Mouse (Mus musculus): ENCODE measurements at regions not wholly inside any gene's neighbourhood (a gene's known extent, or its start where the extent isn't known, plus 50 kb on each side); places are given as distances from the start of the nearest gene placed in this dataset.
A peak's percentile ranks its signal among the peaks of the same experiment; 100 is the strongest.
"Not testable (repeated sequence)": the region's sequence is repeated elsewhere in the genome, so short reads cannot be mapped to it uniquely, and the experiment has no call there.

DNA sequence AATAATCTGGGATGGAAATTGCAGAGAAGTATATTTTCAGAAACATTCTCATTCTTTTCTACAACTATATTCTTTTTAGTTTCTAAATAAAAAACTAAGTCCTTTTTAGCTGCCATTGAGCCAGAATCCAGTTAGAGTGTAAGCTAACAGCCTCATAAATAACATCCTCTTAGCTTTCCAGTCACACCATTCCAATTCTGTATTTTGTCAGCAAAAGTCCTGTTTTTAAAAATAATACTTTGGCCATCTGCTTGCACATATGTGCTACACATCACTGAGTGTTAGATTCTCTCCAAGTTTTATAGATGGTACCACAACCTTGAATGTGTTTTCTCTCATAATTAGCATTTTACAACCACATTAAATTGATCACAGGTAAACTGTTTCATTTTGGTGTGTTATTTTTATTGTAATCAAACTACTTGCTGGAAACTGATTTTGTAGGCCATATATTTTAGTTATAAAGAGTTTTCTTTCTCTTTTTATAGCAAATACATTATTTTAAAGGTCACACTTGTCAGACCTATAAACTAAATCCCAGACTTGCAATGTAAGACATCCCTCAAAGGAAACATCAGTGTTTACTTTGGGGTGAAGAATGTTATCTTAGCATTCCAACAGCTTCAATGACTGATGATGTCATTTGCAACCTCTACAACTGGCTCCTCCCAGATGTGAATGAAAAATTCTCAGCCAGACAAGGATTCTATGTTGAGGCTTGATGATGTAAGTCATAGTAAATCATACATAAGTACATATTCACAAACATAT is 1878.9 kb upstream of the Flrt2 start:
- DNase-seq = no peak
- intact Hi-C loops (cut with DNase I) = no loop called here

DNA sequence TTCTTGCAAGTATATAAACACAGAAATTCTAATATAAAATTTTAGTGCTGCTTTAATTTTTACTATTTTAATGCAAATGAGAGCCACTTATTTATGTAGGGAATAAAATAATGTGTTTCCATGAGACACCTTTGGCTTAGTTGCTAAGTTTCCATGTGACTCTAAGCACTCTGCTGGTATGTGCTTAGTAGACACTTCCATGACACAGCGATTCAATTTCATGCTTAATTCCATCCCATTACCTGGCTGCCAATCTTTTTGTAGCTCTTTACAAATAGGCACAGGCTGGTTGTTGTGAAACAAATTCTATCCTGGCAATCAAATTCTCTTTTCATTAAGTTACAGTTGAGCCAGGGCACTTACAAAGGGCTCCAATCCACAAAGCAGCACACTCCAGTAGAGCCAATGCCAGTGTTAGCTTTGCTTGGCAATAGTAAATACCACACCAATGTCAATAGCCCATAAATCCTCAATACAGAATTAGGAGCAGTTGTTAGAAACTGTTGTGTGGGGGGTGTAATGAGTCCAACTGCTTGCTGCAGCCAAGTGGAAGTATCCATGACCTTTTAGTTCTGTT is 1841.0 kb upstream of the Flrt2 start:
- no peak for DNase-seq
- intact Hi-C loops (cut with DNase I) = no loop called here

DNA sequence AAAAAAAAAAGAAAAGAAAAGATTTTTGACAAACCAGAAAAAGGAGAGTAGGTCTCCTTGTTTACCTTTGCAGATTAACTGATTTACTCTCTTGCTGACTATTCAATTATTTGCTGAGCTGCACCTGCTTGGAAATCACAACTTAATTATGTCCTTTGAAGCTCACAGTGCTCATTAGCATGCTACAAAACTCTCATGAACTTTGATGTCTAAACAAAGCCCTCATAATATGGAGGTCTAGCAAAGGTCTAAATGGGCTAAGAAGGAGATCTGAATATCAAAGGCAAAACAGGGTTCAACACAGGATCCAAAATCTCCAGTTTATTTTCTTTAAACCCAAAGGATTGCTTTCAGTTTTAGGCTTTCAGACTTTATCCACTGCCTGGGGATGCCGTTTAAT is 1840.4 kb upstream of the Flrt2 start:
- no peak for DNase-seq
- intact Hi-C loops (cut with DNase I) = no loop called here

DNA sequence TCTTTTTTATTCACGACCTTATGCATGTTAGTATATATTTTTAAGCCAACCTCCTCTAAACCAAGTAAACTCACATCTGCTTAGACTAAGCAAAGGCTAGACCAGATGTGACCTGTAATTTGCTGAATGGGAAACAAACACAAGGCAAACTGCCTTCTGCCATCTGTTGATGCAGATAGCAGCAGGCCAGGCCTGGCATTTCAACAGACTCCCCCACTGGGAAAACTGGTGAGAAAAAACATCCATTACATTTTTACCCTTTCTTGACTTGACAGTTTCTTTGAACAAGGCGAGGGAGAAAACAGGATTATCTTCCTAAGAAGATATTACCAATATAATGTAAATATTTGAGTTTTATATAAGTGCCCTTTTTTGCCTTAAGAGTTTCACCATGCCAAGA is 1806.1 kb upstream of the Flrt2 start:
- DNase-seq = no peak
- intact Hi-C loops (cut with DNase I) = no loop called here

DNA sequence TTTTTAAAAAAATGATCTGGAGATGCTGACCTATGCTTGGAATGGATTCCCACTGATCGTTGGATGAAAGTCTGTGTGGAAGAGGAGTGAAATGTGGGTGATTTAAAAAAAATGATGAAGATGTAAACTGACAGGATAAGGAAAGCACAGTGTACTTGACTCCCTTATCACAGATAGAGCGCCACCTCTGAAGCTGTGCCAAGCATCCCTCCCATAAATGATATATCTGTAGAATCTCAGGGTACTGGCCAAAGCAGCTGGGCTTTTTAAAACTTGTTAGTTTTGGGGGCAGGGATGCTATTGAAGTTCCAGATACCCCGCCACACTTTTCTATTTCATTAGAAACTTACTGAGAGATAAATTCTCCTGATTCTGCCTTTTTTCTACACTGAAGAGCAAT is 1801.9 kb upstream of the Flrt2 start:
- intact Hi-C loops (cut with DNase I) = no loop called here
- peak in 1 of 2 experiments; percentile 0 for DNase-seq

DNA sequence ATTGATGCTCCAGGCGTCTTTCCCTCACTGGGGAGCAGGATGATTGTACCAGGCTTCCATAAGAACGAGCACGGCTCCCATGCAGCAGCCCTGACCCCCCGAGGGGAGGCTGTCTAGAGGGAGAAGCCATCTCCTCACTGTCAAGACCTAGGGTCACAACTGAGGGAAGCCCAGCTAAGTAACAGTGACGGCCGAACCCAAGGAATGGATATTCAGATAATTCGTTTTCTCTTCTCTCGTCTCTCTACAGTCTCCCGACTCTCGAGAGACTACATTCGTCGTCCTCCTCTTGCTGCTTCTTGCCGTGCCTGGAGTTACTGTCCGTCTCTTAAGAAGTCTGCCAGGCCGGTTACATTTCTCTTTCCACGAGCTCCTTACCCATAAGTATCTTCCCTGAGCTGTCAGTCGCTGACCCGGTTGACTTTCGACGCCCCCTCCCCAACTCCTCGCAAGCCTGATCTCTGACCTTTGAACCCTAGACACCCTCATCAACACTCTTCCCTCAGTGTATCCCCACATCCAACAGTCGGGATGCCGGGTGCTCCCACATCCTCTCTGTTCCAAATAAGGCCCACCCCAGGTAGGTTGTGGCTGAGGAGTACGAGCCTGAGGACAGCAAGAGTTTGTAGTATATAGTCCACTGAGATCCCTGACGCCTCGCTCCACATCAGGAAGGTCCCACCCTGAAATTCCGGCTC is 1763.3 kb upstream of the Flrt2 start:
- intact Hi-C loops (cut with DNase I); DNase-seq: not testable (repeated sequence)

DNA sequence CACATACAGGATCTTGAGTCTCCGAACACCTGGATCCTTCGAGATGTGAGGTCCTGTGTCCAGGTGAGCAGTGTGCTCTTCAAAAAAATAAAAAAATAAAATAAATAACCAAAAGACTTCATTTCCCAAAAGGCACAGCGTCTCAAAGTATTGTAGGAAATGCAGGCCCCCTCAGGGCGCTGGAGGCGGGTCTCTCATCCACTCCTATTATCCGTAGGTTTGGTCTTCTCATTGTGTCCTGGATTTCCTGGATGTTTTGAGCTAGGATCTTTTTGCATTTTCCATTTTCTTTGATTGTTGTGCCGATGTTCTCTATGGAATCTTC is 1762.8 kb upstream of the Flrt2 start:
- DNase-seq; intact Hi-C loops (cut with DNase I): not testable (repeated sequence)

DNA sequence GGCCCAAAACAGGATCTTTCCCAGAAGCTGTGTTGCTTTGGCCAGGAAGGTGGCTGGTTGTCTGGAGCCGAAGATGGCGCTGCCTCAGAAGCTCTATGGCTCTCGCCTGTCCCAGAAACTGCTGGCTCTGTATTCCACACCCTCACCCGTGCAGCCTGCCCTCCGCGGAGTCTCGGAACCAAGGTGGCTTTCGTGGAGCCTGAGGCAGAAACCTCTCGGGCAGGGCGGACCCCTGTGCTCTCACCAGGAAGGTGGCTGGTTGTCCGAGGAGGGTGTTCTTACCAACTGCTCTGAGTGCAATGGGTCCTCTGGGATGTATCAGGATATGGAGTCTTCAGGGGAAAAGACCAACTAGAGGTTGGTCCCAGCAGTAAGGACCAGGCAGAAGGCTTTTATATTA is 1761.8 kb upstream of the Flrt2 start:
- DNase-seq; intact Hi-C loops (cut with DNase I): not testable (repeated sequence)

DNA sequence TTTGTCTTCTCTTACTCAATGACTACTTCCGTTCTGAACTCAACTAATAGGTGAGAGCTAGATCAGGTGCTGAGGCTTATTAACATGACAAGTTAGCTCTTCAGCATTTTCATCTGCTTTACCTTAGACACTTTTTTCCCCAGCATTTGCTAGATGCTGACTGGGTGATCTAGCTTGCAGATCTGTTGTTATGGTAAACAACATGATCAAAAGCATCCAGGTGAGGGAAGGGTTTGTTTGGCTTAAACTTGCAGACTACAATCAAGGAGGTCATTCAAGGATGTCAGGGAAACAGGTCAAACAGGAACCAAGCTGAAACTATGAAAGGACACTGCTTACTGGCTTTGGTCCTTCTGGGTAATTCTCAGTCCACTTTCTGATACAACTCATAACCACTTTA is 1731.2 kb upstream of the Flrt2 start:
- no peak for DNase-seq
- intact Hi-C loops (cut with DNase I) = no loop called here

DNA sequence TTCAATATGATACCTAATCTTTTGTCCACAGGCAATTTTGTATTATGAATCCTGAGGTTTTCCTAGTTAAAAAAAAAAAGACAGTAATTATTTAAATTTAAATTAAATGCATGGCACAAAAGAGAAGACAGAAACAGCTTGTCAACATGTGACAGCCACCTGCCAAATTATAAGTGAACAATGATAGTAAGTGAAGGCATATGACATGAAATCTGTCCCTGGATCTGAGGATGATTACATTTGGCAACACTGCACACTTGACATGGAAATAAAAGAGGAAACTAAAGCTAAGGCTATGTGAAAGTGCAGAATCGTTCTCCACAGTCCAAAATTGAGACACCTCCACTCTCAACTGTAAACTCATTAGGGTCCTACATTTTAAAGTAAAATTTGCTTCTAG is 1710.7 kb upstream of the Flrt2 start:
- no peak for DNase-seq
- intact Hi-C loops (cut with DNase I) = no loop called here

DNA sequence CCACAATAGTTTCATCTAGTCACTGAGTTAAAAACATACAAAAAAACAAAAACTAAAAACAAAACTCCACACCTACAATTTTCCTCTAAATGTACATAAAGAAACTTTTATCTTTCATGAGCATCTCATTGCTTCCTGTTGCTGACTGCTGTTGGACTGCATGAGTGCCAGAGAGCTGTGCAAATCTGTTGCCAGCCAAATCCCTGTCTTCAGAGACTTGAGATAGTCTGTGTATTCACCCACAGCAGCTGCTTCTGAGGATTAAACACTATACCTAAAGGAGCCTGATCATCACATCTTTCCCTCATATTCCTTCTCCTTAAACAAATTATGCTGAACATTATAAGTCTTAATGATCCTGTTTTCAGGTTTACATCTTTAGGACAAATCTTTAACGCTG is 1700.5 kb upstream of the Flrt2 start:
- intact Hi-C loops (cut with DNase I) = no loop called here
- no peak for DNase-seq

DNA sequence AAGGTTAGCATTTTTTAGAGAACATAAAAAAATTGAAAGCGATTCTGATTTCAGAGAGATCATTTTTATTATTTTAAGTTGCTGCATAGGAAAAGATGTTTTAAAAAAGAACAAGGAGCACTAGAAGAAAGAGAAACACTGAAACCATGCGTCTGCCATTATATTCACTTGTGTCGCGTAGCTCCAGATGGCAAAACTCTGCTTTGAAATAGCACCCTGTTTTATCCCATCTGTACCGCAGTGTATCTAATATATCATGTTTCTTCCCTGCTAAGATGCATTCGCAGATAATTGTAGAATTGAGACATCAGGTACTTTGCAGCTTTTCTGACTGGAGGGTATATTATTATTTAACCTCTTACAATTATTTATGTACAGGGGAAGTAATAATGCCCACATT is 1698.2 kb upstream of the Flrt2 start:
- DNase-seq = no peak
- intact Hi-C loops (cut with DNase I) = no loop called here

DNA sequence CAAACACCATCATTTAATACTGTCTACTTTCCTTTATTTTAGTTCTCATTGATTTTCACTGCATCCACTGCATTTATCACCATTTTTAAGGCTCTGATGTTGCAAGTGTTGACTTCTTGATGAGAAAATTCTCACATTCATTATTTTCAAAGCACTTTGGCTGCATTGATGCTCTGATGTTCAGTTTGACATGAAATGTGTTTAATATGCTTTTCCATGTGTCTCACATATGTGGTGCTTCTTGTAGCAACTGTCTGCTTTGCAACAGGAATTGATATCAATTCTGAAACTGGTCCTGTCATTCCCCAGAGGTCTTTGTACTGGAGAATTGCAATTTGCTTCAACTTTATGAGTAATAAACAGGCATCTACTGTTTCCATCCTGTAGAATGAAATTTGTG is 1676.1 kb upstream of the Flrt2 start:
- intact Hi-C loops (cut with DNase I) = no loop called here
- no peak for DNase-seq

DNA sequence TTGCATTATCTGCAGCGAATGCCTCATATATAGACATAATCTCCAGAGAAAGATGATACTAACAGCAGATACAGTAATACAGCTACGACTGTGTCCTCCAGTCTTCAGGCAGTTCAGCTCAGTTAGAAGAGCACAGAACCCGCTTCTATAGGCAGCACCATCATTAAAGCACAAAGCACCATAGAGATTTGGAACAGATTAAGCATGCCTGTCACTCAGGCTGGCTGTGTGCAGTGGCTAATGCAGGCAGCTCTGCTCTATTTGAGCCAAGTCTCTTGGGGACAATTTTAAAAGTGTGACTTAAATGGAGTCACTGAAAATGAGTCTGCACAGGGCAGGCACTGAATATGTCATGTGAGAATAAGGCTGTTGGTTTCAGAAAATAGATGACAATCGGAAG is 1660.7 kb upstream of the Flrt2 start:
- intact Hi-C loops (cut with DNase I) = no loop called here
- DNase-seq = no peak

DNA sequence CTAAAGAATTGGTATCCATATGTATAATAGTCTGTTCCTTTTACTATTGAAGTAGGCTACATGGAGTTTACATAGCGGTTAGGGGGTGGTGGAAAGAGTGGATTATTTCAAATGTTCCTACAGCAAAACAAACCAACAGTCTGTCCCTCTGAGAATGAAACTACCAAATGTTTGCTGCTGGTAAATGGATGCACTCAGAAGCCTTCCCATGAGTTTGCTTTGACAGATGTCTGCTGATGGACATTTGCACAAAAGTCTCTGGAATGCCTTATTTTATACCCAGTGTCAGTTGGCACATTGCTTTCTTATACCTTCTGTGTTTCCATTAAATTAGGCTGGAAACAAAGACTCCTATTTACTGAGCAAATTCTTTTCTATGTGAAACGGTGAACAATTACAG is 1644.1 kb upstream of the Flrt2 start:
- intact Hi-C loops (cut with DNase I) = no loop called here

DNA sequence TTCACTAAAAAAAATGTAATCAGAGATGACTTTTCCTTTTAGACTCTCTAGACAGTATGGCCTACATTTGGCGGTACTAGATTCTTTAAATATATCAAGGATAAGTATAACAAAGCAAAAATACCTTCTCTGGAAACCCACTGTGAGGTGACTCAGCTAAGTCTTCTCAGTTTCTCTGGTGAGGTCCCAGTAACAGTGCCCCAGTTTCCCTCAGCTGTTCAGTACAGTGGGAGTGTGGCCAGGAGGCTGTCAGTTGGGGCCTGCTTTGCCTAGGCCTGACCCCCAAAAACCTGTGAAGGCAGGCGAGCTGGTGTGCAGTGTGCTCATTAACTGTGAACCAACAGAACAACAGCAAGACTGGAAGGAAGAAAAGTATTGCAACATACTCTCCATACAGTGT is 1634.3 kb upstream of the Flrt2 start:
- DNase-seq = no peak
- intact Hi-C loops (cut with DNase I) = no loop called here

More for the DNA sequence above, 1644.1 kb upstream of the Flrt2 start:
- DNase-seq = no peak

DNA sequence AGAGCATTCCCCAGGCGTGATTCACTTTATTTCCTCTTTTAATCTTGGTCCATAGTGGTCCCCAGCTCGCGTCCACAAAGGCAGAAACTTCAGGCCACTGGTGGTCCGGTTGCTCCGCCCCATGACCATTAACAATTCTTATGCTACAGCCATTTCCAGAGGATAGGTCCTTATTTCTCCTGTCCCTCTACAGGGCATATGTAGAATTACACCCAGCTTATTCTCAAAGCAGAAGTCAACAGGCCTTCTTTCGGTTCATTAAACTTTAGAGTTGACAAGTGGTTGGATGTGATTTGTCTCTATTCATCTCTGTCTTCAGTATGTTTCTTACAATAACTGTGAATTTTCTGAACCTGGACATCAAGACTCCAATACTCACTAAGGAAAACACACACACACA is 1632.4 kb upstream of the Flrt2 start:
- no peak for DNase-seq
- intact Hi-C loops (cut with DNase I) = no loop called here

DNA sequence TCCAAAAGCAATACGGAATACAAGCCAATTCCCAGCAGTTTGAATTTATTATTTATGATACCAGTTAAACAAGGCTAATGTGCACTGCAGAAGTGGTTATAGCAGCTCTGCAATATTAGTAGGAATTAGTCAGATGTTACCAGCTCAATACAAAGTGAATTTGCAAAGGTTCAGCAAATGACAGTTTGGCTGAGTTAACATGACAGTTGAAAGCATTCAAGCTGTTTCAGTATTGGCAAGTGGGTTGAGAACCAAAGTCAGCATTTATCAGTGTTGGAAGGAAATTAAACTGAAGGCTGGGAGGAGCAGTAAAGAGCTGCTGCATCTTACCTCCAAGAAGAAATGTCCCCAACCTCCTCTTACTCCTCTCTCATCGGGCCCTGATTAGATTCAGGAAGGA is 1631.7 kb upstream of the Flrt2 start:
- peak; percentile 5 to 7 for DNase-seq
- intact Hi-C loops (cut with DNase I) = no loop called here

DNA sequence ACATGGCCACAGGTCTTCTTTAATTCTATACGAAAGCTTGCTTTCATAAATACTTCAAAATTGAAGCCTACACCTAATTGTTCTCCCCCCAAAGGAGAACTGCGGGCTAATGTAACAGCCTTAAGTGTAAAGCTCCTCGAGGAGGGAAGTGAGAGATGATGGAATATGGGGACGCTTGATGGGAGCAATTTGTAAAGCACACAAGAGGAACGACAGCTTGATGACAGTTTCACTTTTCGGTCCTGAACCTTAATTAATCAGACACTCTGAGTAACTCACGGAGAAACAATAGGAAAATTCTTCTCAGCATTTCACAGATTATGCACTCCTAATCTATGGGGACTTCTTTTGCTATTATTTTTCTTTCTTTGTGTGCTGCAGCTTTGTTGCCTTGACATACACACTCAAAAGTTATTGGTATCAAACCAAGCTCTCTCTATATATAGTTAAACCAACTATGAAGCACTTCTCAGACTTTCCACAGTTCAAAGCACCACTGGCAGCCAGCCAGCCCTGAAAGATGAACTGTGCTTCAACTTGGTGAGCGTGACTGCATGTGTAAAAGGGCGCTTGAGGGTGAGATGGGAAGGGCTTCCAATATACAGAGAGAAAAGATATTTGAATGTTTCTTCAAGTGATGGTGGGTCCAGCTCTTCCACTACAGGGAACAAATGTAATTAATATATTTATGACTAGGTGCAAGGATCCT is 1625.4 kb upstream of the Flrt2 start:
- intact Hi-C loops (cut with DNase I) = no loop called here
- peak; percentile 12 to 17 for DNase-seq

DNA sequence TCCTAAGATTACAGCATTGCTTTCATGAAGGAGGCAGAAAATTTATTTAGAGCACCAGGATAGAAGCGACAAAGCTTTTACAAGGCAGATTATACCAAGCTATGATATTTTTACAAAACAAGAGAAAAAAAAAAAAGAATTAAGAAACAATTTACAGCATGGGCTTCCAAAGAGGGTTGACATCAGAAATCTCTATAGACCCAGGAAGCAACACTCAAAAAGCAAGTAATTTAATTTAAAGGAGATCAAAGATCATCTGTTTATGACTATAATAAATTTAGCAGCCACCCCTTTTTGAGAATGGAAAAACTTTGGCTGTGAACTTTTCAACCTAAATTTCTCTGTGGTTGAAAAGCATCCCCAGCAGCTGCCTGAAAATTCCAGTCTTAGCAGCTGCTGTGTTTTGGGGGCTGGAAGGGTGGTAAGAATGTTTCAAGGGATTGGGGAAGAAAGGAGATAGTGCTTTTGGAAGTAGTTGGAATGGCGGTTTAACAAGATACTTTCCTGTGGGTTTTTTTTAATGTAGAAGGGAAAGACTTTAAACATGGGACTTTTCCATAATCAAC is 1621.0 kb upstream of the Flrt2 start:
- DNase-seq = no peak
- intact Hi-C loops (cut with DNase I) = no loop called here

DNA sequence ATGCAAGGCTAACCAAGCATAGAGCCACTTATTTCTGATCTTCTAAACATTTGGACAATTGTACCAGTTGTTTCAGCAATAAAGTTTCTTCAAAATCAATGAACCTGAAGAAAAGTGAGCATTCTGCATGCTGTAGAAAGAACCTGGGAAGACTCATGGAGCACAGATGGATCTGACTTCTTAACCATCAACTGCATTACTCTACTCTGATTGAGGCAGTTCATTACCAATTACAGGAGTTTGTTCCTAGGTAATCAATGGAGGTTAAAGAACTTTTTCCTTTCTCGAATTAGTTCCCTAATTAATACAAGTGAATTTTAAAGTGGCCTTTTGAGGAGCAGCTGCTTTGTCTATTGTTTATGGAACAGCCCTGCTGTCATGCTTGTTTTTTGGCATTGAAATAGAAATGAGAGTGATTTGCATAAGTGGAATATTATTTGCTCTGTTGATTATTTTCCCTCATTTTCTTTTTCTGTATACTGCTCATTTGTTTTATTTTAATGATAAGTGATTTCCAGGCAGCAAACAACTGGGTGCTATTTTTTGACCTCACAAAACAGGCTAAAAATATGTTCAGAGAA is 1586.4 kb upstream of the Flrt2 start:
- intact Hi-C loops (cut with DNase I) = no loop called here

More for the DNA sequence above, 1586.4 kb upstream of the Flrt2 start:
- DNase-seq = no peak

Measured in heart, postnatal 10 days (tissue).